Mouse (Mus musculus): ENCODE results near the gene Snapc4.

DNA sequence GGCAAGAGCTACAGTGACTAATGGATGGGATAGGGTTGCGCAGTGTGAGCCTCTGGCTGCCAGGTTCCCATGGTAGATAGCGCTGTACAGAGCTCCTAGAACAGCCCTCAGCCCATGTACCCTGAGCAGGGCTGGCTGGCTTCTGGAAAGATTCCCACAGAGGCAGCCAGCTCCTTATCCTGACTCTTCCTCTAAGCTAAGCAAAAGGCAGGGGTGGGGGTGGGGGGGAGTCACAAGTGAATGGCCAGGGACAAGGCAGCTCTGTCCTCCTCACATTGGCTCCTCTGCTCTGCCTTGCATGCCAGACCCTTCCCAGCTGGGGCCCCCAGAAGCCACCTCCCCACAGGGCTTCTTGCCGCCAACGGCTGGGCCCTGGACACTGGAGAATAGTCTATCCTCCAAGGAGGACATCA lies 50.4 kb downstream of the Snapc4 start:
- TF ChIP-seq CTCF (conservative IDR thresholded peaks at IDR 0.05; ENCODE audit: insufficient read depth, insufficient read length, low read depth, low read length) = no peak
- no peak for TF ChIP-seq POLR2A (IDR thresholded peaks at IDR 0.05; ENCODE audit: low read depth, low read length)
